Mouse (Mus musculus) layer of hippocampus, adult 11-12 months (tissue): ENCODE measurements at regions not wholly inside any gene's neighbourhood (a gene's known extent, or its start where the extent isn't known, plus 50 kb on each side); places are given as distances from the start of the nearest gene placed in this dataset.

ENCODE experiments used
- DNase-seq: peaks from one replicate; pipeline ENCODE4 v3.0.0; 2022; ENCODE audit warnings: low spot score

DNA sequence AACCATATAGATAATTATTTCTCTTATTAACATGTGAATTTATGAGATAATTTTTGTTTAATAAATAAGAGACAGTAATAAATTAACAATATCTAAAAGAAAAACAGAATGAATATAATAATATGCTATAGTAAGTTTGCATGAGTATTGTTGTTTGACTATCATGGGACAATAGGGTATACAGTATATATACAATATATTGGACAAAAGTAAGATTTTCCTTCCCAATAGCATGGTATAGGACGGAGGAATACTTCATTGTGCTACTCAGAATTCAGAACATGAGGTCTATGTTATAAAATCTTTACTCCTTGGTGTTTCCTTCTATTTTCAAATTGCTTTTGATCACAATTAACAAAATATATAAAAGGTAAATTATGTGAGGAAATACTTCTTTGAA is 771.0 kb upstream of the Pcdh20 start:
- DNase-seq = no peak

DNA sequence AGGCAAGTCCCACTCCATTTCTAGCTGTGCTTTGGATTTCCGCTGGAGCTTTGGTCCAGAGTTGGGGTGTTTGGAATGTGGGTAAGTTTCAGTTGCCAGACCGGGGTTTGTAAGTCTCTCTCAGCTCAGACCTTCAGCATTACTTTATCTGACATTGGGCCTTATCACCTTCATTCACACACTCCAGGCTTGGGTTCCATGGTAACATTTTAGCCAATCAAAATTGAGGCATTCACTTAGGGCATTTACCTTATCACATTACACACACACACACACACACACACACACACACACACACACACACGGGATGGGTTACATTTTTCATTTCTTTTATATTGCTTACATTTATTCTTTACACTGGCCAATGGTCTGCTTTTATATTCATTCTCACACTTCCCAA is 765.3 kb upstream of the Pcdh20 start:
- DNase-seq = no peak

GRCm38 (mm10) chr14:89230482-89230881 is 759.3 kb upstream of the Pcdh20 start:
- DNase-seq = no peak

DNA sequence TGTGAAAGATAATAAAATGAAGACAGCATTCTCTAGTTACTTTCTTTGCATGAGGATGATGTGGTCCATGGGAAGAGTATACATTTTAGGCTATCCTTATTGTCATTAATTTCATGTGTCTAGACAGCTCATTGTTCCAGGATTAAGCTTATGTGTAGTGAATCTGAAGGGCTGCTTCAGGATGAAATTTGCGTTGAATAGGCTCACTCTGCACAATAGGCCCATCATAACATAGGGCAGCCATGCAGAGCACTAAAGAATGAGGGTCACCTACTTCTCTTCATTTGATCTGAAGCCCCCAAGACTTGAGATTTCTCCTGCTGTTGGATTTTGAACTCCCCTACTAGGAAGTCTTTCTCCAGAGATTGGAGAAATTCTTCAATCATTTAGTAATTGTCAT is 746.2 kb upstream of the Pcdh20 start:
- DNase-seq = no peak

DNA sequence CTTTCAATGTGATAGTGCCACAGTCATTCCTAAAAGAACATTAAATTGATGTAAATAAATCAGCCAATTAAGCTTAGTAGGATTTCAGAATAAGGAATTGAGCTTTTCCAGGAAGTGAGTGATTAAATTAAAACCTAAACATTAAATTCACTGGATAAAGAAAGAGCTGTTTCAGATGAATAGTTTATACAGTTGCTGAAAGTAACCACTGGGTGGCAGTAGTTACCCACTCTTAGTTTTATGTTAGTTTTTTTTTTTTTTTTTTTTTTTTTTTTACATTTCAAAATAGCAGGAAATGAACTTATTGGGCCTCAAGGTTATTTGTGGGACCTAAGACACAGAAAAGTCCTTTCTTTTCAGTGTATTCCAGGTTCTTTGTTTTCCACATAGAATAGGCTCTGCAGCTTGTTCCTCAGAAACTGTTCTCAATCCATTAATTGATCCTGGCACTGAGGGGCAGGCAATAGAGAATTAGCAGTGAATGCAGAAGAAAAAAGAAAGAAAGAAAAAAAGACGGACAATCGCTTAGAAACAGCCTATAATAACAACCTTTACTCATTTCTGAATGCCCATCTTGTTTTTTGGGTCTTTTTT is 710.3 kb upstream of the Pcdh20 start:
- DNase-seq = peak; percentile 16

- DNase-seq = no peak
Measured at GRCm38 (mm10) chr14:89142994-89143686, 671.9 kb upstream of the Pcdh20 start.

- DNase-seq = no peak
Measured at GRCm38 (mm10) chr14:89099296-89099695, 628.1 kb upstream of the Pcdh20 start.

- no peak for DNase-seq
Measured at GRCm38 (mm10) chr14:89089661-89090060, 618.5 kb upstream of the Pcdh20 start.

- DNase-seq = no peak
Measured at GRCm38 (mm10) chr14:89076014-89076413, 604.8 kb upstream of the Pcdh20 start.

GRCm38 (mm10) chr14:89063971-89064370 is 592.8 kb upstream of the Pcdh20 start:
- DNase-seq = no peak

GRCm38 (mm10) chr14:89062583-89063436 is 591.6 kb upstream of the Pcdh20 start:
- no peak for DNase-seq

DNA sequence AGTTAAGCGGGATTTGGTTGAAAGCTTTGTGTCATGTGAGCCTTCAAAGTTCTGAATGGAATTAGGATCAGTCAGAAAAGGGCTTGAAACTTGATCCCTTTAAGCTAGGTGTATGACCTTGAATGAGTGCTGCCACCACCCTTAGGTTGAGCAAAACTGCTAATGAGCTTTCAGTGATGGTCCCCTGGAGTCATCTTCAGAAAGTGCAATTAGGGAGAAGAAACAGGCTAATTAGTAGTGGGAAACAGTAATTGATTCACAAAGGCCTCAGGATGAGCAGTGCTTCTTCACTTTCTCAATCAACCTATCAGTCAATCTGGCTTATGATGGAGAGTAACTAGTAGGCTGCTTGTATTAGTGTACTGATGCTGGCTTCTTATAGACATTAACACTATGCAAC is 590.1 kb upstream of the Pcdh20 start:
- DNase-seq = no peak

GRCm38 (mm10) chr14:89034390-89034789 is 563.2 kb upstream of the Pcdh20 start:
- no peak for DNase-seq

- no peak for DNase-seq
Measured at GRCm38 (mm10) chr14:89011440-89011839, 540.2 kb upstream of the Pcdh20 start.

DNA sequence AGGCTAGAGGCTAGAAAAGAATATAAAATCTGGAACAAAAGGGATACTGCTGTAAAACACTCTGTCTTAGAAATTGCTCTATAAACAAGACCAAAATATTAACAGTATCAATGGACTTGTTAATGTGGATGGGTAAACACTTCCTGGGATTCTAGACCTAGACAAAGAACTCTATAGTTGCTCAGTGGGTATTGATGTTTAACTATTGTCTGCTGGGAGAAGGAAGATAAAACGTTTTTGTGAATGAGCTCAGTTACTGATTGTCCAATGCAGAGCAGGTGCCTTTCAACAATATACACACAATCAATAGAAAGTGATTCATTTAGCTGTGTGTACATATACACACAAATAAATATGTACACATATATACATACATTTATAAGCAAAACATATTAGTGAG is 538.5 kb upstream of the Pcdh20 start:
- no peak for DNase-seq

- DNase-seq = peak; percentile 7
Measured at GRCm38 (mm10) chr14:88981895-88982294, 510.7 kb upstream of the Pcdh20 start.

GRCm38 (mm10) chr14:88976007-88976406 is 504.8 kb upstream of the Pcdh20 start:
- DNase-seq = peak; percentile 31

- peak; percentile 15 for DNase-seq
Measured at GRCm38 (mm10) chr14:88934569-88934968, 463.4 kb upstream of the Pcdh20 start.
